Mouse (Mus musculus) intestine, embryonic 15.5 days (tissue): Measurements from ENCODE around the gene Lrrc43. TPM values are rescaled to one million over a fixed set of nuclear protein-coding genes. Genes with fewer than 3 reads are reported as not detected.
A peak's percentile ranks its signal among the peaks of the same experiment; 100 is the strongest.

ENCODE experiments used
- ATAC-seq: fragments of 200-750 bp; cut with Nextera tagmentation; 2 replicates; pipeline ENCODE4 v1.8.0; 2017; ENCODE audit warnings: moderate TSS enrichment, moderate library complexity
- H3K27ac ChIP-seq: fragments of 300-500 bp; sonication (generic); 2 replicates; pipeline ENCODE4 v1.5.1; 2015; ENCODE audit warnings: mild to moderate bottlenecking, inconsistent platforms
- H3K27me3 ChIP-seq: fragments of 300-500 bp; sonication (generic); replicated peaks from 2 replicates; pipeline ENCODE4 v1.6.1; 2015; ENCODE audit warnings: inconsistent platforms
- H3K36me3 ChIP-seq: fragments of 300-500 bp; sonication (generic); 2 replicates; pipeline ENCODE4 v1.6.1; 2015; ENCODE audit warnings: inconsistent platforms
- H3K4me1 ChIP-seq: fragments of 300-500 bp; sonication (generic); replicated peaks from 2 replicates; pipeline ENCODE4 v1.6.1; 2015; ENCODE audit warnings: inconsistent platforms
- H3K4me2 ChIP-seq: fragments of 300-500 bp; sonication (generic); replicated peaks from 2 replicates; pipeline ENCODE4 v1.6.1; 2015; ENCODE audit warnings: mild to moderate bottlenecking, inconsistent platforms
- H3K4me3 ChIP-seq: fragments of 300-500 bp; sonication (generic); replicated peaks from 2 replicates; pipeline ENCODE4 v1.5.1; 2015; ENCODE audit warnings: inconsistent platforms
- H3K9ac ChIP-seq: fragments of 300-500 bp; sonication (generic); 2 replicates; pipeline ENCODE4 v1.6.1; 2015; ENCODE audit warnings: inconsistent platforms
- H3K9me3 ChIP-seq: fragments of 300-500 bp; sonication (generic); 2 replicates; pipeline ENCODE4 v1.6.1; 2016; ENCODE audit warnings: inconsistent platforms
- WGBS: fragments of 180-500 bp; shearing (Covaris S2); methylation state at CpG from one replicate; pipeline ENCODE4 v1.1.7; 2015; 5-methylcytosine and 5-hydroxymethylcytosine counted together
- polyA plus RNA-seq: library from polyadenylated mRNA; unstranded; fragments of >200 nt; fragmentation: Nextera tagmentation; extraction: Ambion mirVana; gene quantifications from 2 replicates; pipeline ENCODE4 v1.2.1, GENCODE M21; 2015

Gene Lrrc43
- polyA plus RNA-seq, 1 experiment from 2014 or later = not detected

DNA sequence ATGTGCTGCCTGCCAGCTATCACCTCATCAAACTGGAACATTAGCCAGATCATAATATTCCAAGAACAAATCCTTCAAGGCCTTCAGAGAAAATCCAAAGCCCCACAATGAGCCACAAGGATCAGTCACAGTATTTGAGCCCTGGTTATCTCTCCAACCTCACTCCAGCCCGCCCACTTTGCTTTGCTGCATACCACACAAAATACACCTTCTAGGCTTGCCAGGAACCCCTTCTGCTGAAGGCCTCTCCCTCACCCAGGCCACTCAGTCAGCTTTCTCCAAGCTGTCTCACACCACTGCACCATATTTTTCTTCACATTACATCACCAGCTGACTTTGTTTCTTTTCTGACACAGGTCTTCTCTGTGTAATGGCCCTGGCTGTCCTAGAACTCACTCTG, 33.1 kb downstream of the Lrrc43 start:
- H3K4me1 ChIP-seq = peaks cover 19% of the 10 kb centered on the region
- no peak overlapping the region for H3K27ac ChIP-seq
- H3K4me3 ChIP-seq = no peak overlapping the region
- whole genome bisulfite sequencing = 74% methylated on average over 1 of the region's 1 CpGs
- H3K36me3 ChIP-seq = peaks cover 4% of the 10 kb centered on the region; the same call in 1 of the 2 replicates
- no peaks in the 10 kb centered on the region for H3K9me3 ChIP-seq
- H3K9ac ChIP-seq = no peak overlapping the region
- no peak for ATAC-seq
- H3K4me2 ChIP-seq = no peak overlapping the region
- no peaks in the 10 kb centered on the region for H3K27me3 ChIP-seq

GRCm38 (mm10) chr5:123523692-123524392, 34.7 kb downstream of the Lrrc43 start, which contains the start of gene Diablo:
Gene Diablo (minus strand): TSS chr5:123524176.
- under 1% methylated on average over 76 of the region's 82 CpGs for WGBS
- peak within 1 kb of the TSS; percentile 92 for H3K4me3 ChIP-seq
- no peak within 1 kb of the TSS for H3K27ac ChIP-seq
- H3K36me3 ChIP-seq = no peaks in the 10 kb centered on the region
- peak within 1 kb of the TSS; percentile 81 for H3K9ac ChIP-seq
- H3K4me2 ChIP-seq = peak within 1 kb of the TSS; percentile 85
- H3K27me3 ChIP-seq = no peaks in the 10 kb centered on the region
- peaks cover 19% of the 10 kb centered on the region for H3K4me1 ChIP-seq
- peak; percentile 99 for ATAC-seq
- no peaks in the 10 kb centered on the region for H3K9me3 ChIP-seq

- Histone ChIP-seq H3K27ac (no peak overlapping the region), H3K9ac (no peak overlapping the region; the same call in 1 of the 2 replicates), H3K9me3 (no peaks in the 10 kb centered on the region), H3K27me3 (no peaks in the 10 kb centered on the region), H3K4me3 (peak overlapping the region; percentile 92), H3K36me3 (no peaks in the 10 kb centered on the region), H3K4me2 (peak overlapping the region; percentile 85), H3K4me1 (peaks cover 19% of the 10 kb centered on the region)
- 1% methylated on average over 26 of the region's 27 CpGs for WGBS
- ATAC-seq = peak; percentile 97
Measured at GRCm38 (mm10) chr5:123524393-123524750, 35.3 kb downstream of the Lrrc43 start.

DNA sequence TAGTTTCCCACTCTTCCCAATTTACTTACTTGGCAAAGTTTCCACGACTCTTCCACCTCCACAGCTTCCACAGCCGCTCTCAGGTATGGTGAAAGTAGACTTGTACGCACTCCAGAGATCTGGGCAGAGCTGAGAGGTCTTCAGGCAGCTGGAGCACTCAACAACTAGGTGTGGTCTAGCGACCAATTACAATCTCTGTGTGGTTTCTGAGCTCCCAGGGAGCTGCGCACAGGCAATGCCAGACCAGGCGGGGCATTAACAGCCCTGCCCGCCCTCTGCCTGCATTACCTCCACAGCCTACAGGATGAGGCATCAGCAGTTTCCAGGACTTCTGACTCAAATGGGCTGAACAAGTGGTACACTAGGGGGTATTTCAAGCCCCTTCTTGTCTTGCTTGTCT, 36.2 kb downstream of the Lrrc43 start, which contains the start of gene Gm49027:
Gene Gm49027 (minus strand): TSS at position 208 of the 400 bp plus-strand sequence.
- no peaks in the 10 kb centered on the region for H3K9me3 ChIP-seq
- WGBS = 83% methylated on average over 7 of the region's 7 CpGs
- no peak for ATAC-seq
- peak within 1 kb of the TSS; percentile 92 for H3K4me3 ChIP-seq
- H3K4me2 ChIP-seq = peak within 1 kb of the TSS; percentile 85
- no peak within 1 kb of the TSS for H3K27ac ChIP-seq
- H3K36me3 ChIP-seq = 0 out of 2 replicates have a peak, but pooled peaks cover 6% of the 10 kb centered on the region
- H3K9ac ChIP-seq = no peak within 1 kb of the TSS
- H3K27me3 ChIP-seq = no peaks in the 10 kb centered on the region
- peaks cover 19% of the 10 kb centered on the region for H3K4me1 ChIP-seq

DNA sequence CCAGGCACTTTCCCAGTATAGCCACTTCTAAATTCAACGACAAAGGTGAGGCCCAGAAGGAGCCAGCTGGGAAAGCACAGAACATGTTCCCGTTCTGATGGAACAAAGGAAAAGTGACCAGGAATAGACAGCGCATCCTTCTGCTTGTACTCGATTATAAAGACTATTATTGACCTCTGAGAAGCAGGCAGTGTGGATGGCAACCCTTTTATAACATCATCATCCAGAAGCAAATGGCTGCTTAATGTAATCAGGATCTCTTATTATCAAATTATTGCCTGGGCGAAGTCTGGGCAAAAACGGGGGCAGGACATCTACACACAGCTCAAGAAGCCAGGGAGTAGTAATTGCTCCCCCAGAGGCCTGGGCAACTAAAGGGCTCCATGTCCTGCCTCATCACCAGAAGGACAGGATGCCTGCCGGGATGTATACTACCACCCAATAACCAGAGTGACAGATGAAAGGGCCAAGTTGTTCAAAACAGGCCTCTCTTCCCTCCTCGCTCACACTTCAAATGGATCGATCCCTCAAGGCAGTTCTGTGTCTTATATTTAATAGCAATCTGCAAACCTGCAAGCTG, 36.9 kb downstream of the Lrrc43 start:
- no peak for ATAC-seq
- 89% methylated on average over 9 of the region's 9 CpGs for whole genome bisulfite sequencing

GRCm38 (mm10) chr5:123528641-123529040, 39.5 kb downstream of the Lrrc43 start:
- peaks cover 18% of the 10 kb centered on the region for H3K36me3 ChIP-seq
- no peak overlapping the region for H3K27ac ChIP-seq
- WGBS = 79% methylated on average over 7 of the region's 7 CpGs
- H3K9ac ChIP-seq = no peak overlapping the region
- H3K4me1 ChIP-seq = peaks cover 6% of the 10 kb centered on the region; the same call in 1 of the 2 replicates
- H3K27me3 ChIP-seq = no peaks in the 10 kb centered on the region
- no peak overlapping the region for H3K4me2 ChIP-seq
- no peak overlapping the region for H3K4me3 ChIP-seq
- ATAC-seq = no peak
- no peaks in the 10 kb centered on the region for H3K9me3 ChIP-seq

More for the DNA sequence above, 36.9 kb downstream of the Lrrc43 start:
- Histone ChIP-seq H3K36me3 (0 out of 2 replicates have a peak, but pooled peaks cover 8% of the 10 kb centered on the region), H3K9me3 (no peaks in the 10 kb centered on the region), H3K4me1 (peaks cover 19% of the 10 kb centered on the region), H3K27me3 (no peaks in the 10 kb centered on the region), H3K4me2 (no peak overlapping the region), H3K9ac (no peak overlapping the region), H3K4me3 (no peak overlapping the region), H3K27ac (no peak overlapping the region)

- no peak for ATAC-seq
- Histone ChIP-seq H3K27ac (no peak overlapping the region), H3K4me2 (no peak overlapping the region), H3K4me1 (no peaks in the 10 kb centered on the region), H3K36me3 (peaks cover 22% of the 10 kb centered on the region), H3K4me3 (no peak overlapping the region), H3K9ac (no peak overlapping the region), H3K9me3 (no peaks in the 10 kb centered on the region), H3K27me3 (no peaks in the 10 kb centered on the region)
- WGBS = 89% methylated on average over 8 of the region's 8 CpGs
Measured at GRCm38 (mm10) chr5:123530056-123530455, 41.0 kb downstream of the Lrrc43 start.

- Histone ChIP-seq H3K27ac (no peak overlapping the region), H3K9me3 (no peaks in the 10 kb centered on the region), H3K4me3 (no peak overlapping the region), H3K36me3 (peaks cover 25% of the 10 kb centered on the region), H3K9ac (no peak overlapping the region), H3K4me1 (no peaks in the 10 kb centered on the region), H3K27me3 (no peaks in the 10 kb centered on the region), H3K4me2 (no peak overlapping the region)
- no peak for ATAC-seq
- 94% methylated on average over 10 of the region's 10 CpGs for WGBS
Measured at GRCm38 (mm10) chr5:123533801-123534200, 44.7 kb downstream of the Lrrc43 start.

- no peak overlapping the region for H3K9ac ChIP-seq
- no peak overlapping the region for H3K27ac ChIP-seq
- ATAC-seq = no peak
- no peaks in the 10 kb centered on the region for H3K27me3 ChIP-seq
- H3K4me3 ChIP-seq = no peak overlapping the region
- no peaks in the 10 kb centered on the region for H3K4me1 ChIP-seq
- H3K4me2 ChIP-seq = no peak overlapping the region
- 91% methylated on average over 7 of the region's 7 CpGs for WGBS
- H3K9me3 ChIP-seq = no peaks in the 10 kb centered on the region
- peaks cover 14% of the 10 kb centered on the region for H3K36me3 ChIP-seq
Measured at GRCm38 (mm10) chr5:123555693-123556092, 66.6 kb downstream of the Lrrc43 start.

DNA sequence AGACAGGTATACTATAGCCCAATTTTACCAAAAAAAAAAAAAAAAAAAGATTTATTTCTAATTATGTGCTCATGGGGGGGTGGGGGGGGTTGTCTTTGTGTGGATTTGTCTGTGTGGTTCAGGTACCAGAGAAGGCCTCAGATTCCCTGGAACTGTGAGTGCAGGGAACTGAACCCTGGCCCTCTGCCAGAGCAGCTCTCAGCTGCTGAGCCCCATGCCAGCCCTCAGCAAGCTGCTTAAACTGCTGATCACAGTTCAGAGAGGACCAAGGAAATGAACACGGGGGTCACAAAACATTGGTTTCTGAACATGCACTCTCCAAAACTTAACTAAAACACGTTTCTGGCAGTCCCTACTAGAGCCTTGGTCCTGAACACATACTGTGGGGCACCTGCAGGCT, 67.3 kb downstream of the Lrrc43 start:
- H3K27ac ChIP-seq = no peak overlapping the region
- peaks cover 14% of the 10 kb centered on the region for H3K36me3 ChIP-seq
- no peak overlapping the region for H3K9ac ChIP-seq
- WGBS = 74% methylated on average over 2 of the region's 2 CpGs
- H3K4me3 ChIP-seq = no peak overlapping the region
- no peaks in the 10 kb centered on the region for H3K9me3 ChIP-seq
- no peaks in the 10 kb centered on the region for H3K27me3 ChIP-seq
- H3K4me1 ChIP-seq = no peaks in the 10 kb centered on the region
- H3K4me2 ChIP-seq = no peak overlapping the region
- ATAC-seq = no peak
